Mouse (Mus musculus): ENCODE measurements at regions not wholly inside any gene's neighbourhood (a gene's known extent, or its start where the extent isn't known, plus 50 kb on each side); places are given as distances from the start of the nearest gene placed in this dataset.
A peak's percentile ranks its signal among the peaks of the same experiment; 100 is the strongest.

GRCm38 (mm10) chr11:64579826-64580225 is 143.4 kb upstream of the F930015N05Rik start:
- H3K4me1 ChIP-seq (ENCODE audit: control insufficient read depth, insufficient read depth, low read length) = no peaks in the 10 kb centered on the region; the same call in 1 of the 2 replicates
- H3K27me3 ChIP-seq (ENCODE audit: control insufficient read depth, insufficient read depth, low read length) = no peaks in the 10 kb centered on the region
- H3K36me3 ChIP-seq (ENCODE audit: control insufficient read depth, insufficient read depth, low read length) = no peaks in the 10 kb centered on the region
- no peak overlapping the region for H3K4me3 ChIP-seq (ENCODE audit: insufficient read depth, low read depth, low read length)
- no peaks in the 10 kb centered on the region for H3K79me2 ChIP-seq (ENCODE audit: control insufficient read depth, insufficient read depth, low read length)
- H3K27ac ChIP-seq (replicated peaks; ENCODE audit: insufficient read depth, low read depth, low read length) = no peak overlapping the region
- H3K9ac ChIP-seq (ENCODE audit: low read depth, low read length) = no peak overlapping the region
- peak; percentile 85 for DNase-seq (ENCODE audit: extremely low read depth, low read depth, low spot score)
- 28% methylated on average over 3 of the region's 3 CpGs for WGBS
- no peak for TF ChIP-seq CTCF (IDR thresholded peaks at IDR 0.05; ENCODE audit: low read depth, low read length)
- no peak for TF ChIP-seq POLR2A (IDR thresholded peaks at IDR 0.05; ENCODE audit: extremely low read depth, insufficient read depth, low read length)

GRCm38 (mm10) chr11:64586056-64586455 is 149.6 kb upstream of the F930015N05Rik start:
- TF ChIP-seq CTCF (IDR thresholded peaks at IDR 0.05; ENCODE audit: low read depth, low read length) (no peak), POLR2A (IDR thresholded peaks at IDR 0.05; ENCODE audit: extremely low read depth, insufficient read depth, low read length) (no peak)
- no peaks in the 10 kb centered on the region for H3K27me3 ChIP-seq (ENCODE audit: control insufficient read depth, insufficient read depth, low read length)
- no peak overlapping the region for H3K27ac ChIP-seq (replicated peaks; ENCODE audit: insufficient read depth, low read depth, low read length)
- H3K36me3 ChIP-seq (ENCODE audit: control insufficient read depth, insufficient read depth, low read length) = no peaks in the 10 kb centered on the region
- peaks cover 8% of the 10 kb centered on the region for H3K4me1 ChIP-seq (ENCODE audit: control insufficient read depth, insufficient read depth, low read length)
- no peak overlapping the region for H3K9ac ChIP-seq (ENCODE audit: low read depth, low read length)
- WGBS = 86% methylated on average over 6 of the region's 6 CpGs
- no peaks in the 10 kb centered on the region for H3K79me2 ChIP-seq (ENCODE audit: control insufficient read depth, insufficient read depth, low read length)
- H3K4me3 ChIP-seq (ENCODE audit: insufficient read depth, low read depth, low read length) = no peak overlapping the region
- no peak for DNase-seq (ENCODE audit: extremely low read depth, low read depth, low spot score)

GRCm38 (mm10) chr11:64587034-64587710 is 150.7 kb upstream of the F930015N05Rik start:
- DNase-seq (ENCODE audit: extremely low read depth, low read depth, low spot score) = peak; percentile 88
- Histone ChIP-seq H3K79me2 (ENCODE audit: control insufficient read depth, insufficient read depth, low read length) (no peaks in the 10 kb centered on the region), H3K27ac (replicated peaks; ENCODE audit: insufficient read depth, low read depth, low read length) (peak overlapping the region; percentile 41), H3K9ac (ENCODE audit: low read depth, low read length) (no peak overlapping the region), H3K4me3 (ENCODE audit: insufficient read depth, low read depth, low read length) (no peak overlapping the region), H3K27me3 (ENCODE audit: control insufficient read depth, insufficient read depth, low read length) (no peaks in the 10 kb centered on the region), H3K36me3 (ENCODE audit: control insufficient read depth, insufficient read depth, low read length) (no peaks in the 10 kb centered on the region), H3K4me1 (ENCODE audit: control insufficient read depth, insufficient read depth, low read length) (peaks cover 12% of the 10 kb centered on the region)
- WGBS = 26% methylated on average over 7 of the region's 7 CpGs
- TF ChIP-seq CTCF (IDR thresholded peaks at IDR 0.05; ENCODE audit: low read depth, low read length) (no peak), POLR2A (IDR thresholded peaks at IDR 0.05; ENCODE audit: extremely low read depth, insufficient read depth, low read length) (no peak)

- H3K27me3 ChIP-seq (ENCODE audit: control insufficient read depth, insufficient read depth, low read length) = no peaks in the 10 kb centered on the region
- no peaks in the 10 kb centered on the region for H3K36me3 ChIP-seq (ENCODE audit: control insufficient read depth, insufficient read depth, low read length)
- H3K4me3 ChIP-seq (ENCODE audit: insufficient read depth, low read depth, low read length) = no peak overlapping the region
- peaks cover 14% of the 10 kb centered on the region for H3K4me1 ChIP-seq (ENCODE audit: control insufficient read depth, insufficient read depth, low read length)
- DNase-seq (ENCODE audit: extremely low read depth, low read depth, low spot score) = no peak
- H3K27ac ChIP-seq (replicated peaks; ENCODE audit: insufficient read depth, low read depth, low read length) = peak overlapping the region; percentile 15; the same call in 1 of the 2 replicates
- 62% methylated on average over 13 of the region's 13 CpGs for WGBS
- H3K9ac ChIP-seq (ENCODE audit: low read depth, low read length) = no peak overlapping the region
- TF ChIP-seq CTCF (IDR thresholded peaks at IDR 0.05; ENCODE audit: low read depth, low read length) (no peak), POLR2A (IDR thresholded peaks at IDR 0.05; ENCODE audit: extremely low read depth, insufficient read depth, low read length) (no peak)
- no peaks in the 10 kb centered on the region for H3K79me2 ChIP-seq (ENCODE audit: control insufficient read depth, insufficient read depth, low read length)
Observed at GRCm38 (mm10) chr11:64587751-64588600, 151.5 kb upstream of the F930015N05Rik start.

- Histone ChIP-seq H3K4me1 (ENCODE audit: control insufficient read depth, insufficient read depth, low read length) (peaks cover 14% of the 10 kb centered on the region), H3K27ac (replicated peaks; ENCODE audit: insufficient read depth, low read depth, low read length) (peak overlapping the region; percentile 5; the same call in 1 of the 2 replicates), H3K27me3 (ENCODE audit: control insufficient read depth, insufficient read depth, low read length) (no peaks in the 10 kb centered on the region), H3K79me2 (ENCODE audit: control insufficient read depth, insufficient read depth, low read length) (no peaks in the 10 kb centered on the region), H3K4me3 (ENCODE audit: insufficient read depth, low read depth, low read length) (no peak overlapping the region), H3K9ac (ENCODE audit: low read depth, low read length) (no peak overlapping the region), H3K36me3 (ENCODE audit: control insufficient read depth, insufficient read depth, low read length) (no peaks in the 10 kb centered on the region)
- DNase-seq (ENCODE audit: extremely low read depth, low read depth, low spot score) = no peak
- TF ChIP-seq CTCF (IDR thresholded peaks at IDR 0.05; ENCODE audit: low read depth, low read length) (no peak), POLR2A (IDR thresholded peaks at IDR 0.05; ENCODE audit: extremely low read depth, insufficient read depth, low read length) (no peak)
- WGBS = 42% methylated on average over 6 of the region's 6 CpGs
Observed at GRCm38 (mm10) chr11:64588601-64588989, 152.1 kb upstream of the F930015N05Rik start.
